Mouse (Mus musculus): Measurements from ENCODE around the gene Tcf7l1.
A peak's percentile ranks its signal among the peaks of the same experiment; 100 is the strongest.

Gene Tcf7l1

DNA sequence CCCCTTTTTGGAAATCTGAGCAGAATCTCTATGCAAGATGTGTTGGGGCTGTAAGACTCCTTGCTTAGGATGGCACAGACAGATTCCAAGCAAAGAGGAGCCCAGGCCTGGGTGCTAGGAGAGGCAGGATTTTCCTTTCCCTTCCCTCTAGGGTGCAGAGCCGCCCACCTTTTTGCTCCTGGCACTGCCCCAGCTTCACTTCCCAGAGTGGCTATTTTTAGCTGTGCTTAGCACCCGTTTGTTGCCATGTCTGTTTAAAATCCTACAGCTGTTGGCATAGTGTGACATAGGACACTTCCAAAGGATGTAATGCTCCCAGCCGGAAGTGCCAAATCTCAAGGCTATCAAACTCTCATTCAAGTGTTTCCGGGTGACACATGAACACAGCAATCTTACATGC, 74.3 kb downstream of the Tcf7l1 start:
- DNase-seq (ENCODE audit: extremely low read depth, insufficient read length, low spot score), result no peak

DNA sequence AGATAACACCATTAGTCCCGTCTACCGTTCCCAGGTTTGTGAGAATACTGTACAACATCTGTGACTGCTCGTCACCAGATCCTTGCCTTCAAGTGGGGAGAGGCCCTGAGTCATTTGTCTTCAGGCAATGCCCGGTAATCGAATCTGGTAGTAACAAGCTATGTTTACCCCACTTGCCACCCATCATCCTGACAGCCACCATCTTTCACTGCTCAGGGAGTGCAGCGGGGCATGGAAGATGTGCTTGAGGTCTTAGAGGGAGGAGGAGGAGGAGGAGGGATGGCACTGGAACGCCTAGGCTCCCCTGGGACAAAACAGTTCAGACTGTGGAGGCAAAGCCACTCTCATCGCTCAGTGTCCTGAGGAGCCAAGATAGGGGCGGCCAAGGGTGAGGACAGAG, 74.8 kb downstream of the Tcf7l1 start:
- no peak for DNase-seq (ENCODE audit: extremely low read depth, insufficient read length, low spot score)

DNA sequence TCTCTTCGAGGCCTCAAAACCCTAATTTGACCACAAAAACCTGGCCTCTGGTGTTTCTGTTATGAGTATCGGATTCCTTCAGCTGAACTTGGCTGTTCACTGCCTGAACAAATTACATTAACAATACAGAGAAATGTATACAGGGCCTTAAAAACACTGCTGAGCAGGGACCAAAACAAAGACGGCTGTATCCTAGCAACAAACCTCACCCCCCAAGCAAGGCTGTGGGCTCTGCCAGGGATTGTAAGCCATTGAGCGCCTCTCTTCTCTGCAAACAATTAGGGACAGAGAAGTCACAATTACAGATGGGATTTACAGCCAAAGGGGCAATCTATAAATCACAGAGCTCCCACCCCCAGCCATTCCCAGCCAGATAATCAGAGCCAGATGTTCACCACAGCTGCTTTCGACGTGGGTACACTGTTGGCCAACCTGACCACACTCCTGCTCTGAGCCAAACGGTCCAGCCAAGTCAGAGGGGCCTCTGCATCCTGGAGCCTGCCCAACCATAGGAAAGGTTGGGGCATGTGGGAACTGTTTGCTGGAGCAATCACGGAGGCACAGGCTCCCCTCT, 77.5 kb downstream of the Tcf7l1 start:
- peak; percentile 46 for DNase-seq (ENCODE audit: extremely low read depth, insufficient read length, low spot score)

DNA sequence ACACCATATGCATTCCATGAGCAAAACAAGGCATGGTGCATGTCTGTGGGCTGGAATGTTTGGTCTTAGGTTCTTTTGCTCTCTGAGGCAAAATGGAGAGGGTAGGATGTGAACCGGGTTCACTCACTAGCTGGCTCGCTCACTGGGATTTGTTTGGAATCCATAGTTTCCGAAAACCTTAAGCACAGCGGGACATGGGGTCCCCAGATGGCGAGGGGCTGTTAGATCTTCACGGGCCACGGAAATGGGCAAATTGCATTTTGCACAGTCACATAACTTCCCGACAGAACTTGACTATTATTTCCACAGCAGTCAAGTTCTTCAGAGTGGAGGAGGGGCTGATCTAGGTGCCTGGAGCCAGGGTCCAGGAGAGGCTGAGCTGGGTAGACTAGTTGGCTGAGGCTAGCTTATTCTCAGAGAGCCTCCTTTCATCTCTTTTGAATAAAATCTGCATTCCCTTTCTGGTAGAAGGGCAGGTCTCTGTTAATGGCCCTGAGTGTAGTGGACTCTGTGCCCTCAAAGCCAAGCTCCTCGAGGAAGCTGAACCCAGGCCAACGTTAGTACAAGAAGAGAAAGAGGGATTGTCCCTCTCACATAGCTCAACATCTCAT, 78.1 kb downstream of the Tcf7l1 start:
- no peak for DNase-seq (ENCODE audit: extremely low read depth, insufficient read length, low spot score)

DNA sequence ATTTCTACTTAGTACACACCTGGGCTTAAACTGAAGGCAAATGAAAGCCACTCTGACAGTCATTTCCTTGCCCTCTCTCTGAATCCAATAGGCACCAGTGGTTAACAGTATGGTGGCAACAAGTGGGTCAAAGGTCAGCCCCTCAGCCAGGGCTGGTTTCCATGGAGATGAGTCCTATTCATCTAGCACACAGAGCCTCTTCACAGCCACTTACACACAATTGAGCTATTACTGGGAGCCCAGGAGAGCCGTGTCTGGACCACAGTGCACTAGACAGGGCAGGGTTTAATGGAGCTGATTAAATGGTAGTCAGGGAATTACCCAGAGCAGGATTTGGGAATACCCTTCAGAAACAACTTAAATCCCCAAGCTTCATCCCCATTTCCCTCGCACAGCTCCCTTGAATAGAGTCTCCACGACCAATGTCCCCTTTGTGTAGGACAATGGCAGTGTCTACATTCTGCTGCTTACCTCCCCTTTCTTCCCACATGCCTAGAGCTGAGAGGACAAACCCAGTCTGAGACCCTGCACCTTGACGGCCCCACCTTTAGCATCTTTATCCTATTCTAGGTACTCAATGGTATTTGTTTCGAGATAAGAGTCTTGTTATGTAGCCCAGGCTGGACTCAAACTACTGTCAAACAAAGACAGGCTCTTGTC, 89.5 kb downstream of the Tcf7l1 start:
- DNase-seq (ENCODE audit: extremely low read depth, insufficient read length, low spot score), result no peak

DNA sequence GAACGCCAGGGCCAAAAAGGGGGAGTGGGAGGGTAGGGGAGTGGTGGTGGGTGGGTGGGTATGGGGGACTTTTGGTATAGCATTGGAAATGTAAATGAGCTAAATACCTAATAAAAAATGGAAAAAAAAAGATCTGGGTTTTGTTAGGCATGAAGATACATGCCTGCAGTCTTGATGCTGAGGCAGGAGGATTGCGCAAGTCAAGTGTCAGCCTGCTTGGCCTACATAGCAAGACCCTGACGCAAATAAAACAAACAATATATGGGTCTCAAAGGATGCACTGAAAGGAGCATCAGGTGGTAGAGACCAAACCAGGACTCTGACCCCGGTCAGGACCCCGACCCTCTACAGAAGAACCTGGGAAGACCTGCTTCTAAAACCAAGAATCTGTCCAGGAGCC, 90.5 kb downstream of the Tcf7l1 start:
- no peak for DNase-seq (ENCODE audit: extremely low read depth, insufficient read length, low spot score)

DNA sequence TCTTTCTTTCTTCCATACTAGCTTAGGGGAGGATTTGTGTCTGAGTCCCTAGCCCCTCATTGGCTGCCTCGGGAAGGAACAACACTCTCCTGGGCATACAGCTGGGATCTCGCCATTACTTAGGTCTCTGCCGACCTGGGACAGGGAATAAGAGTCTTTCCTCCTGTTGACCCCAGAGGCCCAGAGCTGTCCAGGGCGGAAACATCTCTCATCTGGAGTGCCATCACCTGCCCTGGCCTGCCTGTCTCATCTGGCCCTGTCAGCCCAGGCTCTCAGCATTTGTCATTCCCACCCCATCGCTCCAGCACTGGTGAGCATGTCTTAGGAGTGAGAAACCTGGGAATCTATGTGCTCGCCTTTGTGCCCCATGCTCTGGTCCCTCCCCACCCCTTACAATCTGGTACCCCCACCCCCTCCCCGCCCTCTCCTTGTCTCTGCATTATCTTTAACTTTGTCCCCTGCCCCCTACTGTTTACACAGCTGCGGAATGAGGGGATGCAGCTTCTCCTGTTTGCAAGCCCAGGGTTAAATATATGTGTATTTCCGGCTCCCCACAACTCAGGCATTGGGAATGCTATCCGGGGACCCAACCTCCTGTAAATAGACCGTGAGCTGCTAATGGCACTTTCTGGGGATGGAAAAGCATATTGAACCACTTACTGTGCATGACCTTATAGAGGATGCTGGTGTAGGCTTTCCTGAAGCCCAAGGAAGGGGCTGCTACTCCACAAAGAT, 92.3 kb downstream of the Tcf7l1 start:
- DNase-seq (ENCODE audit: extremely low read depth, insufficient read length, low spot score), result no peak

DNA sequence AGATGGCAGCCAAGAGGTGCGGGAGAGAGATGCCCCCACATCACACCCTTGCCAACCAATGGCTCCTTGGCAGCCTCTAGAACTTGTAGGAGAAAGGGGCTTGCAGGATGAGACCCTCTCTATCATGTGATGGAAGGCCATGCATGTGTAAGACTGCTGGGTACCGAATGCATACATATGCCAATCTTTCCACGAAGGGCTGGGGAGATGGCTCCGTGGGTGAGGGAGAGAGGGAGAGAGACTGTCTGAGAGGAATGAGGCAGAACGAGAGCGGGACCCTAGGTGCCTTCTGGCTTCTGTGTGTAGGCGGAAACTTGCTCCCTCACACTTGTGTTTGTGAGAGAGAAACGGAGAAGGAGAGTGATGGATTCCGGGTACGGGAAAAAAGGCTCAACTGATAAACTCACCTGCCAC, 94.3 kb downstream of the Tcf7l1 start:
- no peak for DNase-seq (ENCODE audit: extremely low read depth, insufficient read length, low spot score)

DNA sequence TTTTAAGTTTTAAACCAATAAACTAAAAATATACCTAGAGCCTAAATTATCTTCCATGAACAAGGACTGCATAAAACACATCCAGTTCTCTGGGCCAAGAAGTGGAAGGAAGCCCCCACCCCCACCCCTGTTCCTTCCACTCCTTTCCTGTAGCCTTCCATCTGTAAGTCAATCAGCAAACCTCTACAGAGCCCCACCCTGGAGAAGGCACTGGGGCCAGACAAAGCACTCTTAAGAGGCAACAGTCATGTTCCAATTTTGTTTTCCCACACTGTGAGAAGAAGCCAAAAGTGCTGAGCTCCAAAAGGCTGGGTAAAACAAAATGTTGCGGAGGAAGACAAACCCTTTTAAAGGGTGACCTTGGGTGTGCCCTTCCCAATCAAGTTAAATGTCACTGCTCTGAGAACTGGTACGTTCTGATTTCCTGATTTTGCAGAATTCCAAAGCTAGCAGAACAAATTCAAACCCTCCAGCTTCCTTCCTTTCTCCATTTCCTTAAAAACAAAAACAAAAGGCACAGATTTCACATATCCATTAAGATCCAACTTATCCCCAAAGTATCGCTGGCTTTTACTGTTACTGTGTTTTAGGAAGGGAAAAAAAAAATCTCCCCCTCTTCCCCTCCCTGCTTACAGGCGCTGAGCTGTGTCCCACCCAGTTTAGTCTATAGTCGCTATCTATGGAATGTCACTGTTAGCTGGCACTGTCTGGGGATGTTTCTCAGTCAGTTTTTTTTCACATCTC, 94.8 kb downstream of the Tcf7l1 start:
- no peak for DNase-seq (ENCODE audit: extremely low read depth, insufficient read length, low spot score)

DNA sequence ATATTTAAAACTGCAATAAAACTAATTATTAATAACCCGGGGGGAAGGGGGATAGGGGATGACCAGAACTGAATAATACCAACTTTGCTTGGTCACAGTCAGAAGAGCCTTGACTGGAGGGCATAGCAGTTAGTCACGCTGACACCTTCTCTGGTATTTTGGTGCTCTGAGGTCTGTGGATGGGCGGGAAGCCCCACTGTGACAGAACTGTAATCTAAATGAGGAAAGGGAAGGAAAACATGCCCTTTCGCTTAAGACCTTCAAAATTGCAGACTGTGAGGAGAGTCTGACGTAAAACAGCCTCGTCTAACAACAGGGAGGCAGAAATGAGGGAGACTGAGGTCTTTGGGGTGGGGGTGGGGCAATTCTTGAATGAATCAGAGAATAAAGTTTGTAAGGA, 96.6 kb downstream of the Tcf7l1 start:
- DNase-seq (ENCODE audit: extremely low read depth, insufficient read length, low spot score), result no peak

DNA sequence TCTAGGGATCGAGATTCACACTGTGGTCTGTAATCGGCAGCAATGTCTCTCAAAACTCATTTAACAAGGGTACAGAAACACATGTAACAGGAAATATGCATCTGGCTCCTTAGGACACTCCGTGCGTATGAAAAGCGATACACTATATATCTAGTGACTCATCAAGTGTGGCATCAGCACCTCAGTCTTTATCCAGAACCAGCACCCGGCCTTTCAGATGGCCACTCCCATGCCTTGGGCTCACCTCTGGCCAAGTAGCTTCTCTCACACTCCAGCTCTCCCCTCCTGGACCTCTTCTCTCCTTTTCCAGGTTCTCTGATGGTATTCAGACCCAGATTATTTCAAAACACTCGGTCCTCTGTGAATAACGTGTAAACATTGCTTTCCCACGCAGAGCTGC, 97.5 kb downstream of the Tcf7l1 start:
- no peak for DNase-seq (ENCODE audit: extremely low read depth, insufficient read length, low spot score)

DNA sequence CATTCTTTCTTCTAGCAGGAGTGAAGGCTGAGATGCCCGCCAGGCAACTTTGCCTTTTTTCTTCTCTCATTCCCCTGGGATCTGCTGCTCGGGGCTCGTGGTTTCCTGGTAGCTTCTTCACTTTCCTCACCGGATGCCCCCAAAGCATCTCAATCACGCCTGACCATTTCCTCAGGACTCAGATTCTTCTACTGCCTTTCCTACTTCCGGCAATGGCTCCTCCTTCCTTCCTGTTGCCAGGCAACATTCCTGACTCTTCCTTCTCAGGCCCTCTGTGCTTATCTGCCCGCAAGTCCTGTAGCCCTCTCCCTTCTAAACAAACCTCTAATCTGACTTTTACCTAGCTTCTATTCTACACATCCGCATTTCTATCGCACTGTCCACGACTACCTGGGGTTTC, 98.5 kb downstream of the Tcf7l1 start:
- DNase-seq (ENCODE audit: extremely low read depth, insufficient read length, low spot score), result no peak

DNA sequence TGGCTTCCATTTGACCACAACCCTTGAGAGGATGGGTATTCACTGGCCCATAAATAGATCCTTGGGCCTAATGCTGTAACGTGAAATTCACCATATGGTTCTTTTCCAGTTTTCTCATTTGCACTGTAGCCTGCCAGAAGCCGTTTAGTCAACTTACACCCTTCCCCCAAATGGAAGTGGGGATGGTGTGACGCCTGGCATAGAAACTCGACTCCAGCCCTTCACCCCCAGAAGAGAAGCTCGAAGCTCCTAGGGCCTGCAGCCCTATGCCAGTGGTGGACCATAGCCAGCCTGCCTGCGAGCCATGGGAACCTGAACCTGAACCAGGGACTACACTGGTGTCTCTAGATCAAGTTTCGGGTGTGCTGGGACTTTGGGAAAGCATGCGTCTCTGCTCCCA, 99.1 kb downstream of the Tcf7l1 start:
- DNase-seq (ENCODE audit: extremely low read depth, insufficient read length, low spot score), result no peak

DNA sequence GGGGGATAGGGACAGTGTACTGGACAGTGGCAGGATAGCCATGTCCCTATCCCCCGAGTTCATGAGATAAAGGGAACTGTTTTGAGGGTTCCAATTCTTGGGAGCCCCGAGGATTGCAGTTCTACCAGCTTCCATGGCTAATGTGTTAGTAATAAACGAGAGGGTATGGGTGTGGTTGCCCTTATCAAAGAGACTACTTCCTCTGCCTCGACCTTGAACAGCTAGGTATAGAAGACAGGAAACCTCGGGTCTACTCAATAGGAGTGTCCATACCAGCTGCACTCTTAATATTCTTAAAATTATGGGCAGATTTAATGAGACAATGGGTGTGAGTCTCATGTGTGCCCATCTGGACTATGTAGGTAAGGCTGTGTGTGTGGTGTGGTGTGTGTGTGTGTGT, 100.0 kb downstream of the Tcf7l1 start:
- DNase-seq (ENCODE audit: extremely low read depth, insufficient read length, low spot score), result no peak

DNA sequence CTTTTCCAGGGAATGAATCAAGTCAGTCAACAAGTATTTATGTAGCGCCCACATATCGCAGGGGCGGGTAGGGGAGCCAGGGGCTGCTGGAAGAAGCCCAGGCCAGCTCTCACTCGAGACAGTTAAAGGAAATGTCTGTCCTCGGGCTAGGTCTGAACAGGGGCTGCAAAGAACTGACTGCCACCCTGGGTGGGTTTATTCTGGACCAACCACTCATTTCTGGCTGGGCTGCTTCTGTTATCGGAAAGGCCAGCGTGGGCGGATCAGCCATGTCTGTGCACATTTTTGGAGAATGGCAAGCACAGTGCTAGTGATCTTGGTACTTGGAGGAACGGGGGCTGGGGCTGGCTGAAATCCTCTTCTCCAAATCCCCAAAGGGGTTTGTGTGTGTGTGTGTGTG, 103.9 kb downstream of the Tcf7l1 start:
- DNase-seq (ENCODE audit: extremely low read depth, insufficient read length, low spot score), result no peak

DNA sequence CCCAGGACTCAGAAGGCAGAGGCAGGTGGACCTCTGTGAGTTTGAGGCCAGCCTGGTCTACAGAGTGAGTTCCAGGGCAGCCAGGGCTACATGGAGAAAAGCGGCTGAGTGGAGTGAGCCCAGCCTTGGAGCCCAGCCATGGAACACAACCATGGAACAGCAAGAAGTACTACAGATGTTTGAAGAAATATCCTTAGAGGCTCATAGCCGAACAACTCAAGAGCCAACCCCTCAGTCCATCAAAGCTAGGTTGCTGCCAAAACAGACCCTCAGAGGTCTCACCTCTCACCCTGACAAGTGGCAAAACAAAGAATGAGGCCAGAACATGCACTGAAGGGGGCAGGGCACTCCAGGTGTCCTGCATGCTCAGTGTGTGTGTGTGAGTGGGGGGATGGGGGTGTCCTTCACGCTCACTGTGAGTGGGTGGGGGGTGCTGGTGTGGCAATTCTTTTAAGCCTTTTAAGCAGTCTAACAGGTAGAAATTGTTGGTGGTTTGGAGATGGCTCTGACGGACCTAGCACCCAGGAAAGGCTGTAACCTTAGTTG, 104.7 kb downstream of the Tcf7l1 start:
- no peak for DNase-seq (ENCODE audit: extremely low read depth, insufficient read length, low spot score)

DNA sequence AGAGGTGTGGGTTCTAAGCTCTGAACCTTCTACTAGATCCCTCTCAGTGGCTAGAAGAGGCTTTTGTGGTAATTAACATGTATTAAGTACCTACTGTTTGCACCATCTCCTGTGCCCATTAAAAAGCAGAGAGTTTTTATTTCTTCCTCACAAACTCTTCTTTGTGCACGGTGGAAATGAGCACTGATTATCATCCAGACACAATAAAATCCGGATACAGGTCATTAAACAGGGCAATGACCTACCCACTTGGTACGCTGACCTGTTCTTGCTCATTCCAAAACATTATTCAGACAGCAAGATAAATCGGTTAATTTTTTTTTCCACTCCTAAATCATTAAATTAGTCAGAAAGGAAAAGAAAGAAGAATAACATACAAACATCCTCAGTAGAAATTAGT, 106.8 kb downstream of the Tcf7l1 start:
- DNase-seq (ENCODE audit: extremely low read depth, insufficient read length, low spot score), result no peak

DNA sequence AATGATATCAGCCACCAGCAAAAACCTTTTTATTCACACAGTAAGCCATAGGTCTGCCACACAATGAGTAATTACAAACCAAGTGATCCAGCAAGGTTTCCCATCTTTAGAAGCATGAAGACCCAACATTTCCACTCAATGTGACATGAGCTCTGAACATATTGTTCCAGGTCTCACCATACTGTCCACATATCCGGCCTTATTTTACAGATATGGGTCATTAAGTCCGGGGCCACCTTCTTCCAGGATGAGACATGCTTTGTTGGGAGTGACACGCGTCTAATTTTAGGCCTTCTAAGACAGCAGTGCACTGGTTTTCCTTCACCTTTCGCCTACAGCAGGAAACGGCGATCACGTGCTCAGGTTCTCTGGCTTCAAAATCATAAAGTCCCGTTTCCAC, 108.1 kb downstream of the Tcf7l1 start:
- no peak for DNase-seq (ENCODE audit: extremely low read depth, insufficient read length, low spot score)

DNA sequence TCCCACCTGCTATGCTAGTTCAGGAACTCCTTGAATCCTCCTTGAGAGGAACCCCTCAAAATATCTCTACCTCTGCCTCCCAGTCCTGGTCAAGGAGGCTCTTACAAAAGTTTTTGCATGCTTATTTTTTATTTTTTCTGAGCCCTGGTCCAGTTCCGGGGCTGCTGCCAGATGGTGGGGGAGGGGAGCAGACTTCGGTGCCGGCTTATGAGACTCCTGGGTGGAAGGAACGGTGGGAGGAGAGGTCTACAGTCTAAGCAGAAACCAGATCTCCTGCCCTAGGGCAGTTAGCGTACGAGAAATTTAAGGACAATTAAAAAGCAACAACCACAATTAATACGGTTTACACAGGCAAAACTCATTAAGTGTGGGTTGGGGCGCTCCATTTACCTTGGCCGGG, 110.4 kb downstream of the Tcf7l1 start:
- no peak for DNase-seq (ENCODE audit: extremely low read depth, insufficient read length, low spot score)

DNA sequence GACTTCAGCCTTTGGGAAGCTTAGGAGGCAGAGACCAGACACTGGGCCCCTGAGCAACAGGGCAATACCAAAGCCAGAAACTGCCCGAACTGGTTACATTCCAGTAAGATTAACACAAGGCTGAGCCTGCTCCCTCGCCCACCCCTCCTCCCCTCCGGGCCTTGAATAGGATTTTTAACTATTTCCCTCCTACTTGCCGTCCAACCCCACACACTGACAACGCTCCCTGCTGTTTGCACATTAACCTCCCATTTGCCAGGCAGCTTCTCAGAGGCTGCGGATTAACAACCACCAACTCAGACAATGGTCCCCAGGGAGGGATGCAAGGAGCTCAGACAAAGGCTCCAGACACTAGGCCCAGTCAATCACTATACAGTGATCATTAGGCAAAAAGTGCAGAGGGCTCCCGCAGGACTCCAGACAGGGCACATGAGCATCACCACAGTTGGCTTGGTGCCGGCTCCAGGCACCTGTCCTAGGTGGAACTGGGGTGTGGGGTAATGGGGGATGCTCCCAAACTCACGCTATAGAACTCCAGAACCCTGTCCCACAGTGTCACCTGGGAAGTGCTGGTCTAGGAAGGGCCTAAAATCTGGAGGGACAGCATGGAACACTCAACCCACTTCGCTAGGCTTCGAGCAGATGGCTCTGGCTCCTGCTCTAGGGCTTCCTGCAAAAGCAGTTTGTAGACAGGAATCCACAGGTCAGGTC, 111.4 kb downstream of the Tcf7l1 start:
- DNase-seq (ENCODE audit: extremely low read depth, insufficient read length, low spot score), result no peak

Measured in 3134 (cell line).